Comparison of ENCODE assay signal across 14 mouse cellular contexts in the genomic region with DNA sequence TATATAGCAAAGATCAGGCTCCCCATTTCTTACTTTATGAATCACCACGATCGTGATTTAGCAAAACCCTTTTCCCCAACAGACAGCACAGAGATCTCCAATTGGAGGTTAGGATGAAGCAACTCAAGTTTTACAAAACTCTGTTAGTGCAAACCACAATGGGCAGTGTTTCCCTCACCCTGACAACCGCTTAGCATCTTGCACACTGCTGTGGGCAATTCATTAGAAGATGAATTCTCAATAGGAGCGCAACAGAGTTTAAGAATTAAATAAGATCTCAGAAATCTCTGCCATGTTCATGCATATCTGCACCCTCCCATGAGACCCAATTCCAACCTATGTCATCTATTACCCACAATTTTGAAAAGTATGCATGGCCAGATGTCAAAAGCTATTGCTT.
"Had no signal": no experiment of that assay in that cellular context is flagged by ENCODE, and none has a peak within 500 bp of the region (broad histone marks: within the 10 kb centered on the region; RNA-seq: fewer than 3 reads in every experiment).

No protein-coding gene starts in this region.

- H3K9me3 ChIP-seq: limb, embryonic 13.5 days; liver, embryonic 15.5 days; midbrain, embryonic 10.5 days had no signal

- H3K27ac ChIP-seq: limb, embryonic 13.5 days; liver, embryonic 15.5 days; midbrain, embryonic 10.5 days had no signal

- H3K36me3 ChIP-seq: limb, embryonic 13.5 days; liver, embryonic 15.5 days; midbrain, embryonic 10.5 days had no signal

- ATAC-seq: lung, postnatal 0 days had no signal

- DNase-seq: kidney, adult 8-10 months; kidney, postnatal 25 days; left cerebral cortex, postnatal 4 days; lung, adult 2 months; lung, postnatal 4 days; midbrain, embryonic 14.5 days; right cerebral cortex, postnatal 4 days; spleen, adult 18-20 months; thymus, adult 18-20 months; thymus, postnatal 14 days had no signal

- H3K4me3 ChIP-seq: limb, embryonic 13.5 days; liver, embryonic 15.5 days; midbrain, embryonic 10.5 days had no signal

- H3K27me3 ChIP-seq: limb, embryonic 13.5 days; liver, embryonic 15.5 days had no signal

- H3K4me1 ChIP-seq: liver, embryonic 15.5 days had no signal

- H3K4me2 ChIP-seq: limb, embryonic 13.5 days; liver, embryonic 15.5 days had no signal

- H3K9ac ChIP-seq: limb, embryonic 13.5 days; liver, embryonic 15.5 days had no signal
